Mouse (Mus musculus) thymus, adult 18-20 months (tissue): ENCODE results near the gene Rhcg.

Experiments
- DNase-seq, 2 experiments: peaks; one replicate each; pipeline ENCODE4 v3.0.0; 2022; ENCODE audit warnings: mixed read lengths in 2 of 2

Gene Rhcg

GRCm38 (mm10) chr7:79600122-79600521 lies 17.3 kb downstream of the Rhcg start:
- DNase-seq = no peak

GRCm38 (mm10) chr7:79594854-79595253 lies 22.6 kb downstream of the Rhcg start:
- DNase-seq = no peak

DNA sequence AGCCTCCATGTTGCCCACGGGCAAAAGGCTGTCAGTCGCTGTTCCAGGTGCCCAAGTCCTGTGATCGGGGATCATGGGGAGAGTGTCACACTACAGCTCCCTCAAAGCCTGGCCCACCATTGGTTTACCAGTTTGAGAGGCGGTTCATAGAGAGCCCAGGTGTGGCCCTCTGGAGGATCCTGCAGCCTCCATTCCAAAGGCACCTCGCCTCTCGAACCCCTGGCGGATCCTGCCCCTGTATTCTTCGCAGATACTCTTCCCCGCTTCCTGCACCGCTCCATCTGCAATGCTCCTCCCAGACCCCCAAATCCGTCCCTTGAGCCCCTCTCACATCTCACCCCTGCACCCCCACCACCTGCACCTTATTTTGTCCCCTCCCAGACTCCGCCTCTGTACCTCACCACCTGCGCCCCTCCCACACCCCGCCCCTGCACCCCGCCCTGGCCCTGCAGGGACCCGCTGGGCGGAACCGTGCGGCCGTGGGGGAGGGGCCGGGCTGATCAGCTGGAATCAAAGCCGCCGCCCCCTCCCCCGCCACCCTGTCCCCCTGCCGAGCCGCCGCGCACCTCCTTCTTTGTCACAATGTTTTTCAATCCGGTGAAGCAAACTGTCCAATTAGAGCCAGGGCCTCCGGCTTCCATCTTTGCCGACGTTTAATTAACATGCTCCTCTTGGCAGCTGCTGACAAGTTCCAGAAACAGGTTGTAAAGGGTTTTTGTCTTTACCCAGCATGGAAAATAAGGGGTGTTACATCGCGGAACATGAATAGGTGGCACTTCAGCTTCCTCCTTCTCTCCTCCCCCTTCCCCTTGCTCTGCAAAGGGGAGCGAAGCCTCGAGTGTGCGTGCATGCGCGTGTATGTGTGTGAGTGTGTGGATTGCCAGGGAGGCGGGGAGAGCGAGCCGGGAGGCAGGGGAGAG lies 25.4 kb downstream of the Rhcg start:
- DNase-seq = no peak

DNA sequence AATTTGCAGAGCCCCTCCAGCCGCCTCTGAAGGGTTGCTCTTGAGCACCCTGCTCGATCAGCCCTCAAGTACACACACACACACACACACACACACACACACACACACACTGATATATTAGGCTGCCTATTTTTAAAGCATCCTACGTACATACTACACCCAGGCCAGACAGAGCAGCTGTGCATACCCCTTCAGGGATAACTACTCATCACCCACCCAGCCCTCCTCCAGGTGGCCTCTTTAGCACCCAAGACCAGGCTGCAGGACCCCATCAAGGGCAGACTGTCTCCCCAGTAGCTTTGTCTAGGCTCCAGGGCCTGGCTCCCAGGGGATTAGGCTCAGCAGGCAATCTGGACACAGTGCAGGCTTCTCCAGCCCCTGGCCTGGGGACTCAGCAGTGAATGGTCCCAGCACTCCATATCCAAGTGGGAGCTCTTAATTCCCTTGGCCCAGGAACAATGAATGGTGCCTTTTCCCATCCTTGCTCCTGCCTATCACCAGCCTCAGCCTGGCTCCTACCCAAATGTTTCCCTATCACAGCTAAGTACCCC lies 26.8 kb downstream of the Rhcg start:
- no peak for DNase-seq

DNA sequence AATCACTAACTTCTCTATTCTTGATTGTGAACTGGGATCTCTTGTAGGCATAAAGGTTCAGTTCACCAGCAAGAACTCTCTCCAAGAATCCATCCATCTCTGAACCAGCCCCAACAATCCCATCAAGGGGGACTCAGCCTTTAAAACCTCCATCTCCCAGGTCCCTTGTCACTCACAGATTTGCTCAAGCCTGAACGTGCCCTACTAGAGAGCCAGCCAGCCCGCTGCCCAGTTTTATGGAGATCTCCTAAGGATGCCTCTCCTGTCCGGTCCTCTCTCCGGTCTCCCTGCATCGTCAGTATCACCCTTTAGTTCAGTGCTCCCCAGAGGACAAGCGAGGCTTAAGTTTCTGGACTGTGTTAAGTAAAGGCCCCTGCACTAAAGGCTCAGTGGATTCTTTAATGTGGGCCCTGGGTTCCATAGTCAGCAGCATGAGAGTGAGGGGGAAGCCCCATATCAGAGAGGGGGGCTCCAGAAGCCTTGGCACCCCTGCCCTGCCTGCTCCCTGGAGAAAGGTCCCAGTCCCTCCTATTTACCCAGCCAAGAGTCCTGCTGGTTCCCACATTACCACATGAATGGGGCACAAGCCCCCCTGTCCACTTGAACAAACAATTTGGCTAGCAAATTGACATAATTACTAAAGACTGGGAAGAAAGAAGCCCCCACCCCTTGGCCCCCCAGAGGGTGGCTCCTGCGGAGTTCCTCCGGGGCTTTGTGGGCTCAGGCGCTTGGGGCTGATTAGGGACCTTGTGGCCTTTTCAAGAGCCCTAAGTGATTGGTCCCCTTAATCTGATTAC lies 27.5 kb downstream of the Rhcg start:
- DNase-seq = no peak

GRCm38 (mm10) chr7:79588284-79588683 lies 29.2 kb downstream of the Rhcg start:
- no peak for DNase-seq

- DNase-seq = no peak
Observed at GRCm38 (mm10) chr7:79578851-79579241, 38.6 kb downstream of the Rhcg start.

- no peak for DNase-seq
Observed at GRCm38 (mm10) chr7:79577931-79578850, 39.3 kb downstream of the Rhcg start.

- no peak for DNase-seq
Observed at GRCm38 (mm10) chr7:79577096-79577874, 40.2 kb downstream of the Rhcg start.

DNA sequence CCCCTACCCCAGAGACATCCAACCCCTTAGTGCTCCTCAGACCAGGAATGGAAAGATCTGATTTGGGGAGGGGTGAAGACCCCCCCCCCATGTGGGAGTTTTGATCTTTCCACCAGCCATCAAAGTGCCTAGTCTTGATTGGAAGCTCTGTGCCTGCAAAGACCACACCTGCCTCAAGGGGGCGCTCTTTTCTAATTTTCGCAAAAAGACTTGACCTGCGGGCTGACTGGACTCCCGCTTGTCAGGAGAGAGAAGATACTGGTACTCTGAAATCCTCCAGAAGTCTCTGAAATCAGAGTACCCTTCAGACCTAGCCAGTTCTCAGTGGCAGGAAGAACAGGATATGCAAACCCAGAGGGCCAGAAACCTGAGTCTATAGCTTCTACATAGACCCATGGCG lies 40.8 kb downstream of the Rhcg start:
- peak in 1 of 2 experiments; percentile 18 for DNase-seq

- DNase-seq = no peak
Observed at GRCm38 (mm10) chr7:79572191-79572818, 45.2 kb downstream of the Rhcg start.

GRCm38 (mm10) chr7:79568937-79569535 lies 48.4 kb downstream of the Rhcg start:
- DNase-seq = no peak

GRCm38 (mm10) chr7:79568212-79568611 lies 49.2 kb downstream of the Rhcg start:
- DNase-seq = no peak

GRCm38 (mm10) chr7:79563675-79564074 lies 53.8 kb downstream of the Rhcg start:
- DNase-seq = no peak

DNA sequence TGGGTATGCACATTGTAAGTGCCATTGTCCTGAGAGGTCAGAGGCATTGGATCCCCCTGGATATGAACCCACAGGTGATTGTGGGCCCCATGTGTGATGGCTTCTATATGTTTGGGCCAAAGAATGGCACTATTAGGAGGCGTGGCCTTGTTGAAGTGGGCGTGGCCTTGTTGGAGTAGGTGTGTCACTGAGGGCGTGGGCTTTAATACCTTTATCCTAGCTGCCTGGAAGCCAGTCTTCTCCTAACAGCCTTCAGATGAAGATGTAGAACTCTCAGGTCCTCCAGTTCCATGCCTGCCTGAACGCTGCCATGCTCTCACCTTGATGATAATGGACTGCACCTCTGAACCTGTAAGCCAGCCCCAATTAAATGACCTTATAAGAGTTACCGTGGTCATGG lies 55.1 kb downstream of the Rhcg start:
- no peak for DNase-seq

GRCm38 (mm10) chr7:79558698-79559097 lies 58.8 kb downstream of the Rhcg start:
- DNase-seq = no peak

DNA sequence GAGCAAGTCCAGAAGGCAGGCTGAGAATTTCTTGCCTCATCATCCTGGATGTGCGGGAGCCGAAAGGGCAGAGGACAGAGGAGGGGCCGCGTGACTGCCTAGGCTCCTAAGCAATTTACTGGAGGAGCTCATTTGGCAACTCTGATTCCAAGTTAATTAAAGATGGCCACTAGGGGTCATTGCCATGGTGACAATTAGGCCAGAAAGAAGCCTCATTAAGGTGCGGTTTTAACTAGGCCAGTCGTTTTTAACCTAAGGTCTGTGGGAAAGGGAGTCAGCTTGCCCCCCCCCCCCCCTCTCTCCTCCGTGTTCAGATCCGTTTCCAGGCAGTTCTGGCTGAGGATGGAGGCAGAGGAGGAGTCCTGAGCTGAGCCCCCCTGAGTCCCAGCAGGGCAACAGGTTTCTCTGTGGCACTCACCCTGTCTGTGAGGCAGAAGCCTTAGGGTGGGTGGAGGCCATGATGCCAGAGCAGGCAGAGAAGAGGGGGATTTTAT lies 59.7 kb downstream of the Rhcg start:
- DNase-seq = no peak

DNA sequence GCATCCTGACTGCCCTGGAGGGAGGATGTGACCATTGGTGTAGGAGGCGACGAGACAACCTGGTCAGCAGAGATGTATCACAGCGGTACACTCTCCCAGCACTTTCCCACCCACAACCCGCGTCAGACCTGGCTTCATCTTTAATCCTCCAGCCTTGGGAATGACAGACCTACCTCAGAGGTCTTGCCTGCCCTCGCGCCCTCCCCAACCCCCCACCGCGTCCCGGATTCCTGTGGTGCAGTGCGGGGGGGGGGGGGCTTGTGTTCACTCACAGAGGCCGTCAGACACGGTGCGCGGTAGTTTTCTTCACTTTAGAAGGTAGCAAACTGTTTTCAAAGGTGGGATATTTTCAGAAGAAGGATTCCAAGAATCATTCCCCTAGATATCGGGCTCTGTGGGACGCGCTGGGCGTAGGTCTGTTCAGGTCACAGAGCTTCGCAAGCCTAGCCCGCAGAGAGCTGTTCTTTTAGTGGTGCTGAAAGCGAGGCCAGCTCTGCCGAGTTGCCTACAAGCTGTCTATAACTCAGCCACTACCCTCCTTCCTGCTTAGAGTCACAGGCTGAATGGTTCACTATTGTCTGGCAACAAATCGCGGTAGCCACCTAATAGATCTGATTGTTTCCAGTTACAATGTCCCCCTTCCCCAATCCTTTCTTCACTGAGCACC lies 62.0 kb downstream of the Rhcg start:
- no peak for DNase-seq

DNA sequence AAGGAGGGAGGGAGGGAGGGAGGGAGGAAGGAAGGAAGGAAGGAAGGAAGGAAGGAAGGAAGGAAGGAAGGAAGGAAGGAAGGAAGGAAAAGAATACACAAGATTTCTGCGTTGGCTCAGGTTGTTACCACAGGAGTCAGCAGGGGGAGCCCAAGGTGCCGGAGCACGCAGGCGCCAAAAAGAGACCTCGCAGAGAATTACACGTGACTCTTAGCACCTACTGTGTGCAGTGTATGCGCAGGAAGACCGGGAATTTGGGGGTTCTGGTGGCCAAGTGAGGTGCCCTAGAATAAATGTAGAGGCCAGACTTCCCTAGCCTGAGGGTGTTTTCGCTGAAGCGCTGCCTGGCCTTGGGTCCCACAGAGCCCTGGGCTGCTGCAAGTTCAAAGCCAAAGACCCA lies 64.8 kb downstream of the Rhcg start:
- no peak for DNase-seq
